Mouse (Mus musculus) intestine, embryonic 14.5 days (tissue): ENCODE measurements at regions not wholly inside any gene's neighbourhood (a gene's known extent, or its start where the extent isn't known, plus 50 kb on each side); places are given as distances from the start of the nearest gene placed in this dataset.
A peak's percentile ranks its signal among the peaks of the same experiment; 100 is the strongest.
"Not testable (repeated sequence)": the region's sequence is repeated elsewhere in the genome, so short reads cannot be mapped to it uniquely, and the experiment has no call there.

ENCODE experiments used
- ATAC-seq: fragments of 200-750 bp; cut with Nextera tagmentation; replicated peaks from 2 replicates; pipeline ENCODE4 v1.8.0; 2017; ENCODE audit warnings: low read depth, moderate number of reproducible peaks, moderate TSS enrichment, moderate library complexity; ENCODE audit not compliant: low FRiP score, low TSS enrichment
- DNase-seq: peaks from one replicate; pipeline ENCODE4 v3.0.0-alpha.2; 2018; ENCODE audit warnings: low spot score
- H3K27ac ChIP-seq: fragments of 300-500 bp; sonication (generic); 2 replicates; pipeline ENCODE4 v1.5.1; 2014; ENCODE audit warnings: low read depth, mild to moderate bottlenecking, control low read depth
- H3K27me3 ChIP-seq: fragments of 300-500 bp; sonication (generic); replicated peaks from 2 replicates; pipeline ENCODE4 v1.6.1; 2014; ENCODE audit warnings: low read length, control low read depth; ENCODE audit not compliant: control insufficient read depth, insufficient read depth
- H3K36me3 ChIP-seq: fragments of 300-500 bp; sonication (generic); 2 replicates; pipeline ENCODE4 v1.6.1; 2014; ENCODE audit warnings: low read length, control low read depth; ENCODE audit not compliant: control insufficient read depth, insufficient read depth
- H3K4me1 ChIP-seq: fragments of 300-500 bp; sonication (generic); replicated peaks from 2 replicates; pipeline ENCODE4 v1.6.1; 2014; ENCODE audit warnings: low read length, control low read depth, mixed read lengths; ENCODE audit not compliant: control insufficient read depth, insufficient read depth
- H3K4me2 ChIP-seq: fragments of 300-500 bp; sonication (generic); 2 replicates; pipeline ENCODE4 v1.6.1; 2014; ENCODE audit warnings: low read length
- H3K4me3 ChIP-seq: fragments of 300-500 bp; sonication (generic); 2 replicates; pipeline ENCODE4 v1.5.1; 2014; ENCODE audit warnings: low read depth, low read length, control low read depth, mixed read lengths
- H3K9ac ChIP-seq: fragments of 300-500 bp; sonication (generic); 2 replicates; pipeline ENCODE4 v1.6.1; 2014; ENCODE audit warnings: mild to moderate bottlenecking, low read length
- H3K9me3 ChIP-seq: fragments of 300-500 bp; sonication (generic); 2 replicates; pipeline ENCODE4 v1.6.1; 2016; ENCODE audit warnings: low read length, control low read depth; ENCODE audit not compliant: control insufficient read depth
- WGBS: fragments of 180-500 bp; shearing (Covaris S2); extraction: QIAGEN DNeasy Blood & Tissue Kit; methylation state at CpG from one replicate; pipeline ENCODE4 v1.1.7; 2014; 5-methylcytosine and 5-hydroxymethylcytosine counted together

- H3K9ac ChIP-seq, H3K4me3 ChIP-seq, H3K4me2 ChIP-seq, ATAC-seq, H3K27ac ChIP-seq, H3K4me1 ChIP-seq, H3K27me3 ChIP-seq, DNase-seq, H3K36me3 ChIP-seq, H3K9me3 ChIP-seq: not testable (repeated sequence)
- WGBS: 84% methylated on average over 8 of the region's 14 CpGs
Observed at GRCm38 (mm10) chr6:47745856-47746255, 67.4 kb downstream of the Pdia4 start.

DNA sequence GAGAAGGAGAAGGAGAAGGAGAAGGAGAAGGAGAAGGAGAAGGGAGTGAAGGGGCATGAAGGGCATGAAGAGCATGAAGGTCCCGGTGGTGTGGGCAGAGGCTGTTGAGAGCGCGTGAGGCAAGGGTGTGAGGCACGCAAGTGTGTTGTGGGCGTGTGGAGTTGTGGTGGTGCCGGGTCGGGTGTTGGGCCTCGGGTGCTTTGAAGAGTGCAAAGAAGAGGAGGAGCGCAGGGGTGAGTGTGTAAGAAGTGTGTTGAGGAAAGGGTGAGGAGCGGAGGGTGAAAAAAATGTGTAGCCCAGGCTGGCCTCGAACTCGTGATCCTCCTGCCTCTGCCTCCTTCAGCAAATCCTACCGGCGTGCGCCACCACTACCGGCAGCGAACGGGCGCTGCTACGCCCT lies 69.4 kb downstream of the Pdia4 start:
- H3K27ac ChIP-seq, ATAC-seq, H3K9me3 ChIP-seq, H3K9ac ChIP-seq, H3K4me3 ChIP-seq, H3K4me2 ChIP-seq, DNase-seq, H3K4me1 ChIP-seq, H3K27me3 ChIP-seq, H3K36me3 ChIP-seq: not testable (repeated sequence)
- no CpG with 5 or more reads among the region's 20 CpGs for WGBS

GRCm38 (mm10) chr6:47740216-47740615 lies 73.0 kb downstream of the Pdia4 start:
- not testable (repeated sequence) for H3K27ac ChIP-seq, H3K9ac ChIP-seq, H3K36me3 ChIP-seq, H3K27me3 ChIP-seq, H3K9me3 ChIP-seq, ATAC-seq, H3K4me1 ChIP-seq
- peak overlapping the region; percentile 28 for H3K4me3 ChIP-seq
- H3K4me2 ChIP-seq: peak overlapping the region; percentile 33; the same call in 1 of the 2 replicates
- 4% methylated on average over 15 of the region's 47 CpGs for WGBS
- peak; percentile 66 for DNase-seq

DNA sequence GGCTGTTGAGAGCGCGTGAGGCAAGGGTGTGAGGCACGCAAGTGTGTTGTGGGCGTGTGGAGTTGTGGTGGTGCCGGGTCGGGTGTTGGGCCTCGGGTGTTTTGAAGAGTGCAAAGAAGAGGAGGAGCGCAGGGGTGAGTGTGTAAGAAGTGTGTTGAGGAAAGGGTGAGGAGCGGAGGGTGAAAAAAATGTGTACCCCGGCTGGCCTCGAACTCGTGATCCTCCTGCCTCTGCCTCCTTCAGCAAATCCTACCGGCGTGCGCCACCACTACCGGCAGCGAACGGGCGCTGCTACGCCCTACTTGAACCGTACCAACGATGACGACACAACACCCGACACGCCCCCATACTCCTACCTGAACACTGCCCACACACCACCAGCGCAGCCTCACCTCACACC lies 73.5 kb downstream of the Pdia4 start:
- H3K9me3 ChIP-seq, H3K27me3 ChIP-seq, DNase-seq, H3K4me3 ChIP-seq, H3K27ac ChIP-seq, H3K36me3 ChIP-seq, H3K4me1 ChIP-seq, ATAC-seq, H3K4me2 ChIP-seq, H3K9ac ChIP-seq: not testable (repeated sequence)
- WGBS: 10% methylated on average over 8 of the region's 26 CpGs

DNA sequence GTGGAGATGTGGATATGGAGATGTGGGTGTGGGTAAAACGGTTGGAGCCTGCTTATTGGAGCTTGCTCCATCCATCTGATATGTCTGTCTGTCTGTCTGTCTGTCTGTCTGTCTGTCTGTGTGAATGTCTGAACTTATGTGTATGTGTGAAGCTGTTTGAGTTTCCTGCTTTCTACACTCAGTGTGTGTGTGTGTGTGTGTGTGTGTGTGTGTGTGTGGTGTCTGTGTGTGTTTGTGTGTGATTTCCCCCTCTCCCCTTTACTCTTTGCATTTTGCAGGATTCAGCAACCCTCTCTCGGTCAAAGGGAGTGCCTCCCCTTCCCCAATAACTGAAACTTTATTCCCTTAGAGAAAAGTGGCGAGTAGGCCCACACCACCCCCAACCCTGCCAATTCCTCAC lies 75.3 kb downstream of the Pdia4 start:
- DNase-seq, H3K27ac ChIP-seq, H3K27me3 ChIP-seq, H3K9ac ChIP-seq, H3K4me1 ChIP-seq, H3K36me3 ChIP-seq, H3K4me3 ChIP-seq, H3K4me2 ChIP-seq, H3K9me3 ChIP-seq, ATAC-seq: not testable (repeated sequence)
- no CpG with 5 or more reads among the region's 3 CpGs for WGBS
